Mouse (Mus musculus) ES-E14 (cell line): Measurements from ENCODE around the gene Ntrk3. TPM values are rescaled to one million over a fixed set of nuclear protein-coding genes. Genes with fewer than 3 reads are reported as not detected.

Experiments used
- DNase-seq: peaks from one replicate; pipeline ENCODE4 v3.0.0-alpha.2; 2013; ENCODE audit warnings: low read depth, low spot score
- H3K27ac ChIP-seq: 2 replicates; pipeline ENCODE4 v1.5.1; 2012; ENCODE audit warnings: low read depth, mild to moderate bottlenecking, low read length, moderate library complexity, mixed read lengths; ENCODE audit not compliant: poor library complexity, insufficient read depth, severe bottlenecking
- H3K36me3 ChIP-seq: 2 replicates; pipeline ENCODE4 v1.6.1; 2012; ENCODE audit warnings: mild to moderate bottlenecking, low read length, moderate library complexity, mixed read lengths; ENCODE audit not compliant: control insufficient read depth, poor library complexity, insufficient read depth, severe bottlenecking
- H3K4me1 ChIP-seq, 2 experiments: fragments of 150-350 bp in 1 of 2; sonication (generic) in 1 of 2; 2 replicates each; pipeline ENCODE4 v1.6.1; 2012; ENCODE audit warnings: low read length in 2 of 2, mild to moderate bottlenecking in 1 of 2, mixed read lengths in 1 of 2; ENCODE audit not compliant: control insufficient read depth in 2 of 2, insufficient read depth in 2 of 2, poor library complexity in 1 of 2
- H3K4me3 ChIP-seq, 2 experiments: fragments of 150-350 bp in 1 of 2; sonication (generic) in 1 of 2; 2 replicates each; pipeline ENCODE4 v1.5.1; 2012; ENCODE audit warnings: low read length in 2 of 2, low read depth in 1 of 2, mild to moderate bottlenecking in 1 of 2, mixed read lengths in 1 of 2; ENCODE audit not compliant: insufficient read depth in 1 of 2, poor library complexity in 1 of 2, severe bottlenecking in 1 of 2
- H3K9ac ChIP-seq: 2 replicates; pipeline ENCODE4 v1.6.1; 2012; ENCODE audit warnings: low read depth, mild to moderate bottlenecking, low read length, mixed read lengths; ENCODE audit not compliant: poor library complexity, insufficient read depth, severe bottlenecking
- H3K9me3 ChIP-seq: fragments of 150-350 bp; sonication (generic); 2 replicates; pipeline ENCODE4 v1.6.1; 2012; ENCODE audit warnings: low read depth, mild to moderate bottlenecking, low read length; ENCODE audit not compliant: control insufficient read depth, insufficient read depth
- CHD2 ChIP-seq: IDR thresholded peaks from 2 replicates; pipeline ENCODE4 v1.6.1; 2014; ENCODE audit warnings: mild to moderate bottlenecking, low read depth, low read length, inconsistent platforms
- HCFC1 ChIP-seq: IDR thresholded peaks from 2 replicates; pipeline ENCODE4 v1.6.1; 2012; ENCODE audit warnings: low read length, inconsistent platforms, borderline replicate concordance; ENCODE audit not compliant: insufficient read depth
- MAFK ChIP-seq: IDR thresholded peaks from 2 replicates; pipeline ENCODE4 v1.6.1; 2014; ENCODE audit warnings: mild to moderate bottlenecking, low read depth, low read length, inconsistent platforms; ENCODE audit not compliant: insufficient read depth
- ZC3H11A ChIP-seq: IDR thresholded peaks from 2 replicates; pipeline ENCODE4 v1.6.1; 2012; ENCODE audit warnings: low read depth, mild to moderate bottlenecking, inconsistent platforms, low read length, borderline replicate concordance
- ZNF384 ChIP-seq: IDR thresholded peaks from 2 replicates; pipeline ENCODE4 v1.6.1; 2012; ENCODE audit warnings: low read depth, low read length, inconsistent platforms
- in situ Hi-C, 2 experiments: fragments of 600-800 bp; cut with MboI; formaldehyde crosslinking; loops; one replicate each; pipeline ENCODE4 v1.15.1; 2025; ENCODE audit warnings: low sequenced_read_pairs in 2 of 2, inconsistent platforms in 1 of 2; ENCODE audit not compliant: unreplicated experiment in 2 of 2
- total RNA-seq: library from RNA; depleted of rRNA; stranded (reverse); fragments of 300-350 nt; gene quantifications from 2 replicates; pipeline ENCODE4 v1.2.3, GENCODE M21; 2012

The Ntrk3 gene
- total RNA-seq, 1 experiment: 0.40 TPM

DNA sequence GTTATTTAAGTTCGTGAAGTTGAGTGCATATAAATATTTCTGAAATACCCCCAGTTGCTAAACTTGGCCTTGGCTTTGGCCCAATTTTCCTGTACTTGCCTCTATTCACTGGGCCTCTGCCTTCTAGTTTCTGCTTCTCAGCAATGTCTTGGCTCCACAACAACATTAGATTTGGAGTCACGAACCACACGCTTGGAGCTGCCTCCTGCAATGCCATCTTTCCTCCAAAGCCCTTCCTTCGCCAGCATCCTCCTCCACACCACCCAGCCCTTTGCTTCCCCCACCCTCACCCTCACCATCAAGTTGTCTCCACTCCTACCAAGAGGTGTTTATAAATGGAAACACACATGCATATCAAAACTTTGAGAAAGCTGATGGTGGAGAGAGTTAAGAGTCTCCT is 340.6 kb downstream of the Ntrk3 start:
- DNase-seq: no peak
- Histone ChIP-seq H3K9me3 (no peaks in the 10 kb centered on the region), H3K27ac (no peak overlapping the region), H3K36me3 (no peaks in the 10 kb centered on the region), H3K9ac (no peak overlapping the region), H3K4me1 (peaks cover 0 to 6% of the 10 kb centered on the region in 2 experiments; a peak in 2 of 4 replicates), H3K4me3 (no peak overlapping the region)
- in situ Hi-C loops: no loop called here
- no peak for TF ChIP-seq ZC3H11A
- no peak for TF ChIP-seq MAFK
- no peak for TF ChIP-seq CHD2
- TF ChIP-seq ZNF384: no peak
- TF ChIP-seq HCFC1: no peak

DNA sequence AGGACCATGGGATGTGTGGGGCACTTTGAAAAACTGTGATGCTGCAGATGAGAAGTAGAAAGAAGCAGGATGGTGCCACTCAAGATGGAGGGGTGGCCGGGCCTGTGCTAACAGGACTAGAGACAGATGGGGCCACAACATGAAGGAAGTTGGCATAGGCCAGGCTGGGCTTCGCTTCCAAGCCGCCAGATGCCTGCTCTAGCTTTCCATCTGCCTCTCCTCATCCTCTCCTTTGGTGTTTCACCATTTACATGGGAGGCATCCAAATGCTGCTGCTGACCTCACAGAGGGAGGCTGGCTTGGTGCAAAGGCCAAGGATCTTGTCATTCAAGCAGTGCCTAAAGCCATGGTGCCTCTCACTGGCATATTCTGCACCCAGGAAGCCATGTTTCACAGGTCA is 347.8 kb downstream of the Ntrk3 start:
- Histone ChIP-seq H3K4me3 (no peak overlapping the region), H3K9me3 (no peaks in the 10 kb centered on the region), H3K4me1 (no peaks in the 10 kb centered on the region), H3K36me3 (no peaks in the 10 kb centered on the region), H3K27ac (no peak overlapping the region), H3K9ac (no peak overlapping the region)
- in situ Hi-C loops: no loop called here
- no peak for DNase-seq
- TF ChIP-seq ZNF384 (no peak), MAFK (no peak), ZC3H11A (no peak), HCFC1 (no peak), CHD2 (no peak)

DNA sequence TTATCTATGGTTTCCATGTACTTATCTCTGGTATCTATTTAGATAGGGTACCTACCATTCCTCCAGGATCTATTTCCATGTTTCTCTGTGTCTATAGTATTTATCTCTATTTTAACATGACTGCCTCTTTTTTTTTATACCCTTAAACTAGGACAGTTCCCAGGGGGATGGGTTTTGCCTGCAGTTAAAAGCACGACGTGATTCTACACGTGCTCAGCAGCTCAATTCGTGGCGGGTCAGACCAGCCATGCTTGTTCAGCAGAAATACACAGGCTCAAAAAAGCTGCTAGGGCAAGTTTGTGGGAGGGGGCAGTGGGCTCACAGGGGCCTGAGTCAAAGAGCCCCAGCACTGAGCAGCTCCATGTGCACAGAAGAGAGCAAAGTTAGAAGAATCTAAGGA is 349.7 kb downstream of the Ntrk3 start:
- Histone ChIP-seq H3K4me1 (no peaks in the 10 kb centered on the region), H3K9ac (no peak overlapping the region), H3K27ac (no peak overlapping the region), H3K36me3 (no peaks in the 10 kb centered on the region), H3K4me3 (no peak overlapping the region), H3K9me3 (no peaks in the 10 kb centered on the region)
- in situ Hi-C loops: no loop called here
- no peak for TF ChIP-seq HCFC1
- DNase-seq: no peak

DNA sequence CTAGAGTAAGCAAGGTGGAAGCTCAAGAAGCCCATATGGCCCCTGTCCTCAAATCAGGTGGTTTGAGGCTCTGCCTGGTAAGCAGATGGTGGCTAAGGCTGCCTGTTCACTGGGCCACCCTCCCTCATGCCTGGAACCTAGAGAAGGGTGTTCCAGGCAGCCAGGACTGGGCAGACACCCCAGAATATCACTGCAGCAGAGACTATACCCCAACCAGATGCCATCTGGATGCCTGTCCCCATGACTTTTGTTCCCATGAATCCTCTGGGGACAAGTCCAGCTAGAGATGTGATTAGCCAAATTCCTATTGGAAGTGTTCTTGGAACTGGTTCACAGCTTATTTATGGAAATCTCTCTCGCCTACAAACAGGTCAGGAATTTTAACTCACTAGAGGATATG is 351.8 kb downstream of the Ntrk3 start:
- TF ChIP-seq MAFK (no peak), ZC3H11A (no peak), CHD2 (no peak), HCFC1 (no peak), ZNF384 (no peak)
- Histone ChIP-seq H3K9me3 (no peaks in the 10 kb centered on the region), H3K27ac (no peak overlapping the region), H3K4me3 (no peak overlapping the region), H3K4me1 (no peaks in the 10 kb centered on the region), H3K36me3 (no peaks in the 10 kb centered on the region), H3K9ac (no peak overlapping the region)
- in situ Hi-C loops: no loop called here
- DNase-seq: no peak

DNA sequence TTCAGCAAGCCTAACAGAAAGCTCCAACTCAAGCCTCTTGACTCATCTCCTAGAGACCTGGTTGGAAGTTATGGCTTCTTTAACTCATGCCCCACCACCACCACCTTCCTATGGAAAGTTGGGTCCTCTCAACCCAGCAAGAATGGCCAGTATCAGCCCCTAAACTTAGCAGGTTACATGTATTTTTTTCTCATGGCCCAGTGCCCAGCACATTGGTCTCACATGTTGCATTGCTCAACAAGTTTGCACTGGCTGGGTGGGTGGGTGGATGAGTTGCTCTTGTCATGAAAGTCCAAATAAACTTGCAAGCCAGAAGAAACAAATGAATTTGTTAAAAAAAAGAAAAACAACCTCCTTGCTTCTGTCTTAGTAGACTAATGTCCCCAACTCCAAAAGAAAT is 353.7 kb downstream of the Ntrk3 start:
- H3K4me3 ChIP-seq: no peak overlapping the region
- no peaks in the 10 kb centered on the region for H3K9me3 ChIP-seq
- in situ Hi-C loops: no loop called here
- no peaks in the 10 kb centered on the region for H3K4me1 ChIP-seq
- TF ChIP-seq ZNF384: no peak
- no peak for TF ChIP-seq CHD2
- DNase-seq: no peak
- no peak overlapping the region for H3K9ac ChIP-seq
- H3K27ac ChIP-seq: no peak overlapping the region
- H3K36me3 ChIP-seq: no peaks in the 10 kb centered on the region
